Mouse (Mus musculus): ENCODE data around the gene Etv6.

DNA sequence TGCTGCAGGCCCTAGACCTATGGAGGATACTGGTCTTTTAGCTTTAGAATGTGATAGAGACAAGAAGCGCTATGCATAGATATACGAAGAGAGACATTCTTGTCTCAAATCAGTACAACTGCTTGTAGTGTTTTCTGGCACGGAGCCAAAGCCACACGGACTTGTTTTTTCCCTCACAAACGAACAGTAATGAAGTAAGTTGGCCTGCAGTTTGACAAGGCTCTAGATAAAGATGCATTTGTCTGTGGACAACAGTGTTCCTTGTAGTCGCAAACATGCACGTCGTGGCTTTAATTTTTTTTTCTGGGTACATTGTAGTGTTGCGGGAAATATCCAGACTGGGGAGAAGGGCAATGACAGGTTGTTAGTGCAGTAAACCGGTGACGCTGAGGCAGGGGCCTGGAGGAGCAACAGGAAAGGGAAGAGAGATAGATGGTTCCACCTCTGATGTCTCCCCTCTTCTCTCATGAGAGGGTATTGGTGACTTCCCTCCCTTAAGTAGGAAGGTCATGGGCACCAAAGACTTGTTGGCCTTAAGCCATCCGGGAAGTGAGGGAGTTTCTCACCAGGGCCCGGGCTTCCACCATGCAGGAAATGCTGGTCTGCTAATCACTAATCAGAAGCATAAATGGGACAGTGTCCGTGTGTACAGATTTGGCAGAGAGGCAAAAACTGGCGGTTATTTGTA is 70.2 kb downstream of the Etv6 start:
- TF ChIP-seq POLR2A (IDR thresholded peaks at IDR 0.05; ENCODE audit: low read depth, low read length) = no peak
- no peak for TF ChIP-seq CTCF (IDR thresholded peaks at IDR 0.05; ENCODE audit: borderline replicate concordance, insufficient read depth, low read length)
